Mouse (Mus musculus): ENCODE data around the gene 3830406C13Rik.

DNA sequence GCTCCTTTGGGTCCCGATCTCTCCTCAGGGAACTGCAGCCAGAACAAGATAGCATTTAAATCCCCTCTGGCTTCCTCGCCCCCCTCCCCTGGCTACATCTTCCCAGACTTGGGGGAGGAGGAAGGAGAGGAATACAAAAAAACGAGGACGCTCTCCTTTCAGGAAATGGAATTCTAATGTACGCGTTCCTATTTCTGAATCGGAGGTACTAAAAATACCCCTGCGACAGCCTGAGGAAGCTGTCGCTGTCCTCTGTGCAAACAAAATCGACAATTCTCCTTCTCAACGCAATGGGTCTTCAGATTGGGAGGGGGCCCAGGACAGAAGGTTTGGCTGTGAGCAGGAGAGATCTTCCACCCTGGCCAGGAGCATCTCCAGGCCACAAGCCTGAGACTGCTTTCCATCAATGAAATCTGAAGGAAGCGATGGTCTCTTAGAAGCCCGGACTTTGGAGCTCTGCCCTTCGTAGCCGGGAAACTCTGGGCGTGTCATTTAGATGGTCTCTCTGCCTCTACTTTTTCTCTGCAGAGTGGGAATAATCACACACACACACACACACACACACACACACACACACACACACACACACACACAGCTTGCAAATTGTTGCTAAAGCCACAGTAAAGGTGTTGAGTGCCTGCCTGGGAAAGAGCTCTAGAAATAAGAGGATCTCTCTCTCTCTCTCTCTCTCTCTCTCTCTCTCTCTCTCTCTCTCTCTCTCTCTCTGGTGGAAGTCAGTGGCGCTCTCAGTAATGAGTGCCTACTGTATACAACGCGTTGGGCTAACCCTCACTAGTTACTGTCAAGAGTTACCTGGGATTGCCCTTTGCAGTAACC, 56.5 kb downstream of the 3830406C13Rik start:
- TF ChIP-seq POLR2A (IDR thresholded peaks at IDR 0.05; ENCODE audit: borderline replicate concordance, control insufficient read depth, low read depth, low read length) (no peak), CTCF (IDR thresholded peaks at IDR 0.05; ENCODE audit: control insufficient read depth, insufficient read depth, low read length) (no peak)

Measured in bone marrow, adult 2 months (tissue).